Mouse (Mus musculus): ENCODE data around the gene Paox.

Gene Paox

GRCm38 (mm10) chr7:140115583-140116328, at the start of gene Paox:
Paox (plus strand) TSS chr7:140115799.
- DNase-seq (ENCODE audit: low read depth, low spot score), result peak; percentile 62

GRCm38 (mm10) chr7:140067397-140067796, 48.2 kb upstream of the Paox start:
- DNase-seq (ENCODE audit: low read depth, low spot score), result no peak

- DNase-seq (ENCODE audit: low read depth, low spot score), result no peak
Observed at GRCm38 (mm10) chr7:140070042-140070711, 45.4 kb upstream of the Paox start.

- no peak for DNase-seq (ENCODE audit: low read depth, low spot score)
Observed at GRCm38 (mm10) chr7:140077698-140078097, 37.9 kb upstream of the Paox start.

- peak; percentile 17 for DNase-seq (ENCODE audit: low read depth, low spot score)
Observed at GRCm38 (mm10) chr7:140078711-140079110, 36.9 kb upstream of the Paox start.

GRCm38 (mm10) chr7:140080503-140081156, 35.0 kb upstream of the Paox start:
- DNase-seq (ENCODE audit: low read depth, low spot score), result no peak

GRCm38 (mm10) chr7:140081408-140082241, 34.0 kb upstream of the Paox start:
- no peak for DNase-seq (ENCODE audit: low read depth, low spot score)

GRCm38 (mm10) chr7:140082242-140082678, 33.3 kb upstream of the Paox start, which contains the start of gene Caly:
Caly (minus strand) TSS chr7:140082548.
- no peak for DNase-seq (ENCODE audit: low read depth, low spot score)

GRCm38 (mm10) chr7:140090601-140091000, 25.0 kb upstream of the Paox start:
- DNase-seq (ENCODE audit: low read depth, low spot score), result no peak

GRCm38 (mm10) chr7:140092924-140093528, 22.6 kb upstream of the Paox start, which contains the start of gene Prap1:
Prap1 (plus strand) TSS chr7:140093395.
- DNase-seq (ENCODE audit: low read depth, low spot score), result no peak

GRCm38 (mm10) chr7:140094954-140095353, 20.6 kb upstream of the Paox start:
- no peak for DNase-seq (ENCODE audit: low read depth, low spot score)

GRCm38 (mm10) chr7:140095556-140095955, 20.0 kb upstream of the Paox start:
- no peak for DNase-seq (ENCODE audit: low read depth, low spot score)

GRCm38 (mm10) chr7:140096055-140096454, 19.5 kb upstream of the Paox start:
- DNase-seq (ENCODE audit: low read depth, low spot score), result no peak

GRCm38 (mm10) chr7:140098466-140098865, 17.1 kb upstream of the Paox start:
- no peak for DNase-seq (ENCODE audit: low read depth, low spot score)

GRCm38 (mm10) chr7:140101498-140101897, 14.1 kb upstream of the Paox start:
- DNase-seq (ENCODE audit: low read depth, low spot score), result no peak

GRCm38 (mm10) chr7:140101993-140102860, 13.4 kb upstream of the Paox start, which contains the start of gene Fuom:
Fuom (minus strand) TSS chr7:140102441.
- DNase-seq (ENCODE audit: low read depth, low spot score), result peak; percentile 40

- DNase-seq (ENCODE audit: low read depth, low spot score), result no peak
Observed at GRCm38 (mm10) chr7:140104009-140104408, 11.6 kb upstream of the Paox start.

- DNase-seq (ENCODE audit: low read depth, low spot score), result no peak
Observed at GRCm38 (mm10) chr7:140111943-140112342, 3.7 kb upstream of the Paox start.

- DNase-seq (ENCODE audit: low read depth, low spot score), result peak; percentile 84
Observed at GRCm38 (mm10) chr7:140116329-140117054, 893 bp downstream of the Paox start, which contains the start of gene Echs1. Echs1 (minus strand) TSS chr7:140116476.
